Mouse (Mus musculus) myocyte (in vitro differentiated cells): ENCODE results near the gene Ube2q1. TPM values are rescaled to one million over a fixed set of nuclear protein-coding genes. Genes with fewer than 3 reads are reported as not detected.

Experiments
- H3K27me3 ChIP-seq: one replicate; pipeline ENCODE4 v1.6.1; 2011; ENCODE audit not compliant: control insufficient read depth, insufficient read depth, insufficient read length
- H3K36me3 ChIP-seq: one replicate; pipeline ENCODE4 v1.6.1; 2011; ENCODE audit not compliant: control insufficient read depth, insufficient read depth
- H3K4me2 ChIP-seq: one replicate; pipeline ENCODE4 v1.6.1; 2011; ENCODE audit warnings: low read depth, control low read depth
- H3K4me3 ChIP-seq: one replicate; pipeline ENCODE4 v1.5.1; 2011; ENCODE audit warnings: mild to moderate bottlenecking, control low read depth, moderate library complexity
- H3K79me2 ChIP-seq: one replicate; pipeline ENCODE4 v1.6.1; 2011; ENCODE audit not compliant: control insufficient read depth, insufficient read depth
- H3ac ChIP-seq: one replicate; pipeline ENCODE4 v1.6.1; 2011; ENCODE audit not compliant: control insufficient read depth, insufficient read length
- CEBPB ChIP-seq: IDR thresholded peaks from 2 replicates; pipeline ENCODE4 v1.6.1; 2011; ENCODE audit warnings: mild to moderate bottlenecking, moderate library complexity; ENCODE audit not compliant: poor library complexity, insufficient read depth, severe bottlenecking
- E2F4 ChIP-seq: IDR thresholded peaks from one replicate; pipeline ENCODE4 v1.6.1; 2011; ENCODE audit warnings: mild to moderate bottlenecking, control low read depth, moderate library complexity; ENCODE audit not compliant: insufficient read depth
- MAX ChIP-seq: IDR thresholded peaks from one replicate; pipeline ENCODE4 v1.6.1; 2011; ENCODE audit warnings: low read depth, mild to moderate bottlenecking, control low read depth
- MYOD1 ChIP-seq, 3 experiments: IDR thresholded peaks; one replicate each; pipeline ENCODE4 v1.6.1; 2011; ENCODE audit warnings: control low read depth in 2 of 3, low read depth in 2 of 3, mild to moderate bottlenecking in 2 of 3, moderate library complexity in 1 of 3; ENCODE audit not compliant: insufficient read length in 2 of 3, control insufficient read depth in 1 of 3
- MYOG ChIP-seq, 3 experiments: IDR thresholded peaks; one replicate each; pipeline ENCODE4 v1.6.1; 2011; ENCODE audit warnings: control low read depth in 2 of 3, low read depth in 2 of 3, mild to moderate bottlenecking in 2 of 3; ENCODE audit not compliant: insufficient read length in 2 of 3, control insufficient read depth in 1 of 3, insufficient read depth in 1 of 3
- POLR2A ChIP-seq: IDR thresholded peaks from one replicate; pipeline ENCODE4 v1.6.1; 2011; ENCODE audit warnings: low read depth, mild to moderate bottlenecking, control low read depth, moderate library complexity; ENCODE audit not compliant: insufficient read length
- POLR2AphosphoS2 ChIP-seq: IDR thresholded peaks from one replicate; pipeline ENCODE4 v1.6.1; 2011; ENCODE audit warnings: low read depth, control low read depth; ENCODE audit not compliant: insufficient read length
- REST ChIP-seq: IDR thresholded peaks from one replicate; pipeline ENCODE4 v1.6.1; 2011; ENCODE audit warnings: mild to moderate bottlenecking, control low read depth, moderate library complexity; ENCODE audit not compliant: insufficient read depth, insufficient read length
- SRF ChIP-seq: IDR thresholded peaks from one replicate; pipeline ENCODE4 v1.6.1; 2011; ENCODE audit warnings: low read depth; ENCODE audit not compliant: control insufficient read depth, insufficient read length
- TCF12 ChIP-seq: IDR thresholded peaks from one replicate; pipeline ENCODE4 v1.6.1; 2011; ENCODE audit warnings: mild to moderate bottlenecking, control low read depth; ENCODE audit not compliant: poor library complexity, insufficient read depth, severe bottlenecking
- TCF3 ChIP-seq: IDR thresholded peaks from one replicate; pipeline ENCODE4 v1.6.1; 2011; ENCODE audit warnings: low read depth, control low read depth; ENCODE audit not compliant: insufficient read length
- USF1 ChIP-seq: IDR thresholded peaks from one replicate; pipeline ENCODE4 v1.6.1; 2011; ENCODE audit warnings: low read depth, mild to moderate bottlenecking, control low read depth, moderate library complexity
- polyA plus RNA-seq: library from polyadenylated mRNA; unstranded; fragments of >200 nt; fragmentation: generic; extraction: Trizol; gene quantifications from one replicate; pipeline ENCODE4 v1.2.1, GENCODE M21; 2012; ENCODE audit warnings: missing spikeins

Ube2q1 gene
- polyA plus RNA-seq, 1 experiment: 39.8 TPM

- Histone ChIP-seq H3K27me3 (peaks cover 56% of the 10 kb centered on the region), H3K4me2 (no peak overlapping the region), H3ac (no peak overlapping the region), H3K36me3 (no peaks in the 10 kb centered on the region), H3K4me3 (no peak overlapping the region), H3K79me2 (no peaks in the 10 kb centered on the region)
- no peak for TF ChIP-seq MYOG (IDR thresholded peaks at IDR 0.05; ENCODE audit: control insufficient read depth in 1 of 3, insufficient read depth in 1 of 3, insufficient read length in 2 of 3, low read depth in 2 of 3)
Measured at GRCm38 (mm10) chr3:89823594-89823993, 50.2 kb downstream of the Ube2q1 start.

- H3ac ChIP-seq: no peak overlapping the region
- H3K27me3 ChIP-seq: peaks cover 53% of the 10 kb centered on the region
- TF ChIP-seq MYOG (IDR thresholded peaks at IDR 0.05; ENCODE audit: control insufficient read depth in 1 of 3, insufficient read depth in 1 of 3, insufficient read length in 2 of 3, low read depth in 2 of 3): no peak
- no peak for TF ChIP-seq MAX
- TF ChIP-seq MYOD1 (IDR thresholded peaks at IDR 0.05; ENCODE audit: control insufficient read depth in 1 of 3, insufficient read length in 2 of 3, low read depth in 2 of 3): no peak
- TF ChIP-seq REST: no peak
- TF ChIP-seq POLR2A: no peak
- TF ChIP-seq SRF: no peak
- TF ChIP-seq USF1: no peak
- no peak for TF ChIP-seq E2F4
- no peak for TF ChIP-seq TCF12
- no peak for TF ChIP-seq POLR2AphosphoS2
- TF ChIP-seq CEBPB: no peak
- no peak for TF ChIP-seq TCF3
- no peaks in the 10 kb centered on the region for H3K79me2 ChIP-seq
- no peak overlapping the region for H3K4me3 ChIP-seq
- H3K36me3 ChIP-seq: no peaks in the 10 kb centered on the region
- no peak overlapping the region for H3K4me2 ChIP-seq
Measured at GRCm38 (mm10) chr3:89826295-89826694, 52.9 kb downstream of the Ube2q1 start.

- H3K4me2 ChIP-seq: no peak within 1 kb of the TSS
- peaks cover 52% of the 10 kb centered on the region for H3K27me3 ChIP-seq
- no peak within 1 kb of the TSS for H3ac ChIP-seq
- H3K36me3 ChIP-seq: no peaks in the 10 kb centered on the region
- H3K79me2 ChIP-seq: no peaks in the 10 kb centered on the region
- TF ChIP-seq TCF12 (no peak), USF1 (no peak), POLR2AphosphoS2 (no peak), MYOD1 (IDR thresholded peaks at IDR 0.05; ENCODE audit: control insufficient read depth in 1 of 3, insufficient read length in 2 of 3, low read depth in 2 of 3) (no peak), E2F4 (no peak)
- no peak within 1 kb of the TSS for H3K4me3 ChIP-seq
Measured at GRCm38 (mm10) chr3:89830815-89831591, 57.6 kb downstream of the Ube2q1 start, which contains the start of gene She. She (plus strand) TSS chr3:89831370.

Other genes with a start within 250 kb of the Ube2q1 start
- 12.5 TPM for gene Adar, start 58.6 kb upstream of the Ube2q1 start, polyA plus RNA-seq
- 0.42 TPM for gene Chrnb2, start 9.0 kb upstream of the Ube2q1 start, polyA plus RNA-seq
- gene She, start 57.8 kb downstream of the Ube2q1 start, polyA plus RNA-seq: not detected
- gene Il6ra, start 139.6 kb downstream of the Ube2q1 start, polyA plus RNA-seq: 0.91 TPM
- 20.9 TPM for gene Atp8b2, start 189.9 kb downstream of the Ube2q1 start, polyA plus RNA-seq
- gene Hax1, start 225.2 kb downstream of the Ube2q1 start, polyA plus RNA-seq: 400 TPM